Mouse (Mus musculus) testis, adult 2 months (tissue): ENCODE data around the gene Fam171a1.

ENCODE experiments used
- CTCF ChIP-seq: fragments of 200-500 bp; IDR thresholded peaks from 2 replicates; pipeline ENCODE4 v1.5.1; 2012; ENCODE audit warnings: low read depth, mild to moderate bottlenecking, inconsistent platforms, low read length, moderate library complexity; ENCODE audit not compliant: control insufficient read depth, insufficient read depth, insufficient replicate concordance
- POLR2A ChIP-seq: fragments of 200-500 bp; IDR thresholded peaks from 2 replicates; pipeline ENCODE4 v1.6.1; 2012; ENCODE audit warnings: low read depth, mild to moderate bottlenecking, inconsistent platforms, low read length, moderate library complexity; ENCODE audit not compliant: control insufficient read depth

DNA sequence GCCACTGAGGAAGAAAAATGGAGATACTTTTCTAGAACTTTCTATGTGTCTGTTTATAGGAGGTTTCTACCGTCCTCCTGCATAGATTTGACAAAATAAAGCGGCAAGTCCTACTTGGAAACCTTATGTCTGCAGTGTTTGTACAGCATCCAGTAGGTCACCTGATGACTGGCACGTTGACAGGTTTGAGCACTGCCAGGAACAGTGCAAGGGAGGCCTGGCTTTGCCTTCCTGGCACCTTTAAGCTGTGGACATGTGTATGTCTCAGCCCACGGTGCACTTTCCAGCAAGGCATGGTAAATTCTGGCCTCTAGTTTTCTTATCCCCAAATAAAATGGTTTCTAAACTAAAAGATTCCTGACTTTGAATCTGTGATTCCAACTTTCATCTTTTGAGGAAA lies 86.4 kb downstream of the Fam171a1 start:
- TF ChIP-seq POLR2A (no peak), CTCF (no peak)
